12 mouse cellular contexts compared by ENCODE assay signal in the genomic region with DNA sequence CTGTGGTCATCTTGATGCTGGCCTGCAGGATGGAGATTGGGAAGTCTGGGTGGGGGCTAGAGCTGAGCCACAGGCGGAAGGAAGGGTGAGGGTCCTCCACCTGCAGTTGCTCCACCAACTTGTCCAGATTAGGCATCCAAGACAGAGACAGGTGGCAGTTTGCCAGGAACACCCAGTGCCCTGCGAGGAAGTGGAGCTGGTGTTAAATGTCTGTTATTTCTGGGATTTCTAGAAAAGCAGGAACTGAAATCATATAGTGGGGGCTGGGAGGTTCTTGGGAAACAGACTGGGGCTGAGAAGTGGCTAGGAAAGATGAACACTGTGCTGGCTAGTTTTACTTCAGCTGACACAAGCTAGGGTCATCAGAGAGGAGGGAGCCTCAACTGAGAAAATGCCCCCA. TPM values are rescaled to one million over a fixed set of nuclear protein-coding genes. Genes with fewer than 3 reads are reported as not detected.
A peak's percentile ranks its signal among the peaks of the same experiment; 100 is the strongest.
DNase-seq lines count a peak whose midpoint lies in the region; ATAC-seq and TF ChIP-seq lines count a peak whose summit lies in the region.
"Had no signal": no experiment of that assay in that cellular context is flagged by ENCODE, and none has a peak within 500 bp of the region (broad histone marks: within the 10 kb centered on the region; RNA-seq: fewer than 3 reads in every experiment).

No protein-coding gene starts in this region.

- peak; percentile 60 for DNase-seq in gastrocnemius, adult 2 months
- DNase-seq in gastrocnemius, postnatal 36 days = no peak
- DNase-seq in lung, adult 2 months = no peak
- no peak for DNase-seq in forebrain, embryonic 11.5 days (ENCODE audit: low spot score)
- DNase-seq: gastrocnemius, postnatal 14 days; midbrain, embryonic 14.5 days had no signal

- H3K4me2 ChIP-seq in lung, embryonic 16.5 days (ENCODE audit: low read depth, low read length) = no peak overlapping the region
- no peak overlapping the region for H3K4me2 ChIP-seq in heart, embryonic 15.5 days
- no peak overlapping the region for H3K4me2 ChIP-seq in forebrain, embryonic 11.5 days (ENCODE audit: low read depth, low read length, severe bottlenecking)
- no peak overlapping the region for H3K4me2 ChIP-seq in hindbrain, embryonic 12.5 days (replicated peaks)
- H3K4me2 ChIP-seq: limb, embryonic 12.5 days had no signal

- no peaks in the 10 kb centered on the region for H3K36me3 ChIP-seq in lung, embryonic 16.5 days (ENCODE audit: control insufficient read depth, insufficient read depth, low read length)
- no peaks in the 10 kb centered on the region for H3K36me3 ChIP-seq in heart, embryonic 15.5 days
- H3K36me3 ChIP-seq in megakaryocyte, embryonic 14.5 days (replicated peaks; ENCODE audit: low read length) = no peaks in the 10 kb centered on the region
- H3K36me3 ChIP-seq in forebrain, embryonic 11.5 days (ENCODE audit: control insufficient read depth, insufficient read depth, low read length) = no peaks in the 10 kb centered on the region
- no peaks in the 10 kb centered on the region for H3K36me3 ChIP-seq in hindbrain, embryonic 12.5 days
- H3K36me3 ChIP-seq: limb, embryonic 12.5 days; stomach, embryonic 15.5 days had no signal

- no peak for TF ChIP-seq POLR2A in lung, adult 2 months (IDR thresholded peaks at IDR 0.05; ENCODE audit: borderline replicate concordance, extremely low read depth, low read depth, low read length)

- no peaks in the 10 kb centered on the region for H3K27me3 ChIP-seq in lung, embryonic 16.5 days (ENCODE audit: control insufficient read depth, insufficient read depth, low read depth, low read length)
- no peaks in the 10 kb centered on the region for H3K27me3 ChIP-seq in heart, embryonic 15.5 days
- H3K27me3 ChIP-seq in megakaryocyte, embryonic 14.5 days (replicated peaks) = peaks cover 21% of the 10 kb centered on the region
- no peaks in the 10 kb centered on the region for H3K27me3 ChIP-seq in forebrain, embryonic 11.5 days (ENCODE audit: control insufficient read depth, insufficient read depth, low read length)
- H3K27me3 ChIP-seq in hindbrain, embryonic 12.5 days = no peaks in the 10 kb centered on the region
- H3K27me3 ChIP-seq: limb, embryonic 12.5 days; stomach, embryonic 15.5 days had no signal

- no peak for ATAC-seq in lung, embryonic 16.5 days (ENCODE audit: low read depth)
- ATAC-seq in heart, embryonic 15.5 days (replicated peaks; ENCODE audit: insufficient number of reproducible peaks, insufficient read depth, low FRiP score, low read depth) = 0 out of 2 replicates have a peak, but pooled peaks have one; percentile 18
- no peak for ATAC-seq in forebrain, embryonic 11.5 days (replicated peaks; ENCODE audit: low FRiP score)
- ATAC-seq in hindbrain, embryonic 12.5 days (ENCODE audit: low FRiP score) = no peak

- 0 out of 2 replicates have a peak overlapping the region, but pooled peaks have one; percentile 36 for H3K9ac ChIP-seq in lung, embryonic 16.5 days (ENCODE audit: low read length)
- no peak overlapping the region for H3K9ac ChIP-seq in heart, embryonic 15.5 days
- no peak overlapping the region for H3K9ac ChIP-seq in forebrain, embryonic 11.5 days (ENCODE audit: low read length)
- no peak overlapping the region for H3K9ac ChIP-seq in hindbrain, embryonic 12.5 days
- H3K9ac ChIP-seq: limb, embryonic 12.5 days; stomach, embryonic 15.5 days had no signal

- H3K27ac ChIP-seq in gastrocnemius, adult 2 months = no peak overlapping the region
- peak overlapping the region; percentile 61 for H3K27ac ChIP-seq in lung, embryonic 16.5 days (ENCODE audit: low read length)
- no peak overlapping the region for H3K27ac ChIP-seq in heart, embryonic 15.5 days
- H3K27ac ChIP-seq in forebrain, embryonic 11.5 days (ENCODE audit: low read depth, low read length) = no peak overlapping the region
- H3K27ac ChIP-seq in hindbrain, embryonic 12.5 days = no peak overlapping the region
- H3K27ac ChIP-seq: limb, embryonic 12.5 days; stomach, embryonic 15.5 days had no signal

- intact Hi-C loops in gastrocnemius, adult 2 months (cut with DNase I) = no loop called here
- intact Hi-C loops in gastrocnemius, postnatal 36 days (cut with DNase I) = no loop called here

- no peaks in the 10 kb centered on the region for H3K9me3 ChIP-seq in lung, embryonic 16.5 days (ENCODE audit: control insufficient read depth, low read length)
- no peaks in the 10 kb centered on the region for H3K9me3 ChIP-seq in heart, embryonic 15.5 days (replicated peaks)
- no peaks in the 10 kb centered on the region for H3K9me3 ChIP-seq in megakaryocyte, embryonic 14.5 days
- no peaks in the 10 kb centered on the region for H3K9me3 ChIP-seq in forebrain, embryonic 11.5 days (ENCODE audit: control insufficient read depth, low read length)
- H3K9me3 ChIP-seq in hindbrain, embryonic 12.5 days (replicated peaks) = no peaks in the 10 kb centered on the region
- H3K9me3 ChIP-seq: limb, embryonic 12.5 days; stomach, embryonic 15.5 days had no signal

- H3K4me3 ChIP-seq in gastrocnemius, adult 2 months = no peak overlapping the region
- no peak overlapping the region for H3K4me3 ChIP-seq in lung, embryonic 16.5 days (ENCODE audit: low read length)
- no peak overlapping the region for H3K4me3 ChIP-seq in lung, adult 2 months (replicated peaks; ENCODE audit: extremely low read depth, low read depth, low read length)
- H3K4me3 ChIP-seq in heart, embryonic 15.5 days = no peak overlapping the region
- peak overlapping the region; percentile 31 for H3K4me3 ChIP-seq in megakaryocyte, embryonic 14.5 days (replicated peaks)
- no peak overlapping the region for H3K4me3 ChIP-seq in forebrain, embryonic 11.5 days (ENCODE audit: low read depth, low read length)
- H3K4me3 ChIP-seq in hindbrain, embryonic 12.5 days = no peak overlapping the region
- H3K4me3 ChIP-seq: limb, embryonic 12.5 days; stomach, embryonic 15.5 days had no signal

- WGBS in lung, embryonic 16.5 days = 14% methylated on average over 2 of the region's 2 CpGs
- 21% methylated on average over 2 of the region's 2 CpGs for WGBS in lung, adult 2 months
- 25% methylated on average over 2 of the region's 2 CpGs for WGBS in heart, embryonic 15.5 days
- WGBS in forebrain, embryonic 11.5 days = 65% methylated on average over 2 of the region's 2 CpGs
- 57% methylated on average over 2 of the region's 2 CpGs for WGBS in hindbrain, embryonic 12.5 days

- peaks cover 14% of the 10 kb centered on the region for H3K4me1 ChIP-seq in lung, embryonic 16.5 days (replicated peaks; ENCODE audit: control insufficient read depth, insufficient read depth, low read length)
- peaks cover 3% of the 10 kb centered on the region for H3K4me1 ChIP-seq in lung, adult 2 months (ENCODE audit: control insufficient read depth, insufficient read depth, low read length)
- peaks cover 9% of the 10 kb centered on the region for H3K4me1 ChIP-seq in heart, embryonic 15.5 days (replicated peaks)
- H3K4me1 ChIP-seq in megakaryocyte, embryonic 14.5 days = peaks cover 26% of the 10 kb centered on the region
- no peaks in the 10 kb centered on the region for H3K4me1 ChIP-seq in forebrain, embryonic 11.5 days (replicated peaks; ENCODE audit: control insufficient read depth, insufficient read depth, low read length)
- peaks cover 3% of the 10 kb centered on the region; the same call in 1 of the 2 replicates for H3K4me1 ChIP-seq in hindbrain, embryonic 12.5 days

- TF ChIP-seq CTCF in gastrocnemius, adult 2 months (IDR thresholded peaks at IDR 0.05) = no peak
- no peak for TF ChIP-seq CTCF in lung, adult 2 months (IDR thresholded peaks at IDR 0.05; ENCODE audit: insufficient read depth, low read length)

RNA-seq across cellular contexts. Expression of a gene that starts 15.8 kb away (rescaled TPM):
- total RNA-seq in gastrocnemius, adult 2 months (2021) = 10 to 100 TPM; 23.9 to 24.5 TPM
- total RNA-seq in gastrocnemius, postnatal 36 days (2021) = 10 to 100 TPM; 23.0 to 27.2 TPM
- polyA plus RNA-seq in lung, embryonic 16.5 days (2015; fragmentation: Nextera tagmentation; extraction: Ambion mirVana) = 25.2 and 26.0 TPM in 2 replicates
- polyA plus RNA-seq in lung, adult 2 months (2012; rRNA removed) = 19.4 and 21.0 TPM in 2 replicates
- polyA plus RNA-seq in heart, embryonic 15.5 days (2015; fragmentation: Nextera tagmentation; extraction: Ambion mirVana) = 18.6 and 19.5 TPM in 2 replicates
- 44.5 and 45.4 TPM in 2 replicates for polyA plus RNA-seq in megakaryocyte, embryonic 14.5 days (2012; ENCODE audit: insufficient read depth, low replicate concordance)
- 40.9 and 41.0 TPM in 2 replicates for polyA plus RNA-seq in forebrain, embryonic 11.5 days (2014; fragmentation: Nextera tagmentation; extraction: Ambion mirVana)
- polyA plus RNA-seq in hindbrain, embryonic 12.5 days (2016; fragmentation: Nextera tagmentation; extraction: Ambion mirVana) = 51.4 and 51.6 TPM in 2 replicates

RNA-seq across cellular contexts. Expression of a gene that starts 31.3 kb away (rescaled TPM):
- total RNA-seq in gastrocnemius, adult 2 months (2021) = 1 to 10 TPM; 6.5 to 7.4 TPM
- 1 to 10 TPM; 6.3 to 7.9 TPM for total RNA-seq in gastrocnemius, postnatal 36 days (2021)
- polyA plus RNA-seq in lung, embryonic 16.5 days (2015; fragmentation: Nextera tagmentation; extraction: Ambion mirVana) = 54.7 and 57.4 TPM in 2 replicates
- polyA plus RNA-seq in lung, adult 2 months (2012; rRNA removed) = 37.8 and 63.1 TPM in 2 replicates
- polyA plus RNA-seq in heart, embryonic 15.5 days (2015; fragmentation: Nextera tagmentation; extraction: Ambion mirVana) = 37.3 and 40.6 TPM in 2 replicates
- polyA plus RNA-seq in megakaryocyte, embryonic 14.5 days (2012; ENCODE audit: insufficient read depth, low replicate concordance) = 0.35 TPM in 1 of 2 replicates, not detected in the other
- polyA plus RNA-seq in forebrain, embryonic 11.5 days (2014; fragmentation: Nextera tagmentation; extraction: Ambion mirVana) = 15.6 and 18.5 TPM in 2 replicates
- 13.2 and 14.8 TPM in 2 replicates for polyA plus RNA-seq in hindbrain, embryonic 12.5 days (2016; fragmentation: Nextera tagmentation; extraction: Ambion mirVana)

RNA-seq across cellular contexts. Expression of a gene that starts 33.9 kb away (rescaled TPM):
- total RNA-seq in gastrocnemius, adult 2 months (2021) = 10 to 100 TPM; 34.9 to 36.0 TPM
- total RNA-seq in gastrocnemius, postnatal 36 days (2021) = 10 to 100 TPM; 24.6 to 26.2 TPM
- polyA plus RNA-seq in lung, embryonic 16.5 days (2015; fragmentation: Nextera tagmentation; extraction: Ambion mirVana) = 32.3 and 32.6 TPM in 2 replicates
- 21.9 and 24.7 TPM in 2 replicates for polyA plus RNA-seq in lung, adult 2 months (2012; rRNA removed)
- 20.6 and 24.0 TPM in 2 replicates for polyA plus RNA-seq in heart, embryonic 15.5 days (2015; fragmentation: Nextera tagmentation; extraction: Ambion mirVana)
- 0.25 and 2.4 TPM in 2 replicates for polyA plus RNA-seq in megakaryocyte, embryonic 14.5 days (2012; ENCODE audit: insufficient read depth, low replicate concordance)
- polyA plus RNA-seq in forebrain, embryonic 11.5 days (2014; fragmentation: Nextera tagmentation; extraction: Ambion mirVana) = 43.7 and 44.4 TPM in 2 replicates
- polyA plus RNA-seq in hindbrain, embryonic 12.5 days (2016; fragmentation: Nextera tagmentation; extraction: Ambion mirVana) = 48.0 and 50.5 TPM in 2 replicates

RNA-seq across cellular contexts. Expression of a gene that starts 34.0 kb away (rescaled TPM):
- total RNA-seq in gastrocnemius, adult 2 months (2021) = 10 to 100 TPM; 62.4 to 86.0 TPM
- 10 to 100 TPM; 58.8 to 67.0 TPM for total RNA-seq in gastrocnemius, postnatal 36 days (2021)
- polyA plus RNA-seq in lung, embryonic 16.5 days (2015; fragmentation: Nextera tagmentation; extraction: Ambion mirVana) = 158 and 165 TPM in 2 replicates
- 129 and 141 TPM in 2 replicates for polyA plus RNA-seq in lung, adult 2 months (2012; rRNA removed)
- polyA plus RNA-seq in heart, embryonic 15.5 days (2015; fragmentation: Nextera tagmentation; extraction: Ambion mirVana) = 129 and 132 TPM in 2 replicates
- 33.8 and 159 TPM in 2 replicates for polyA plus RNA-seq in megakaryocyte, embryonic 14.5 days (2012; ENCODE audit: insufficient read depth, low replicate concordance)
- polyA plus RNA-seq in forebrain, embryonic 11.5 days (2014; fragmentation: Nextera tagmentation; extraction: Ambion mirVana) = 105 and 109 TPM in 2 replicates
- 94.0 and 103 TPM in 2 replicates for polyA plus RNA-seq in hindbrain, embryonic 12.5 days (2016; fragmentation: Nextera tagmentation; extraction: Ambion mirVana)

Comparison
In these comparisons a context has a peak if more than half of its experiments do, and no peak if none do; other contexts are left out.
1. RNA of a gene that starts 31.3 kb away (polyA plus RNA-seq): 54.7 to 57.4 TPM in lung, embryonic 16.5 days, 37.3 to 40.6 TPM in heart, embryonic 15.5 days, 37.8 to 63.1 TPM in lung, adult 2 months, 15.6 to 18.5 TPM in forebrain, embryonic 11.5 days and 13.2 to 14.8 TPM in hindbrain, embryonic 12.5 days; 0.35 TPM in megakaryocyte, embryonic 14.5 days; every median in the first group is over 10 times any median in the second.